Mouse (Mus musculus) kidney, embryonic 15.5 days (tissue): ENCODE measurements around the gene Gm3435. TPM values are rescaled to one million over a fixed set of nuclear protein-coding genes. Genes with fewer than 3 reads are reported as not detected.
"Not testable (repeated sequence)": the region's sequence is repeated elsewhere in the genome, so short reads cannot be mapped to it uniquely, and the experiment has no call there.

ENCODE experiments used
- ATAC-seq: fragments of 200-750 bp; cut with Nextera tagmentation; replicated peaks from 2 replicates; pipeline ENCODE4 v1.8.0; 2017; ENCODE audit warnings: moderate TSS enrichment; ENCODE audit not compliant: low FRiP score
- H3K27ac ChIP-seq: fragments of 300-500 bp; sonication (generic); 2 replicates; pipeline ENCODE4 v1.5.1; 2015; ENCODE audit warnings: mild to moderate bottlenecking, inconsistent platforms
- H3K27me3 ChIP-seq: fragments of 300-500 bp; sonication (generic); 2 replicates; pipeline ENCODE4 v1.6.1; 2015; ENCODE audit warnings: inconsistent platforms
- H3K36me3 ChIP-seq: fragments of 300-500 bp; sonication (generic); 2 replicates; pipeline ENCODE4 v1.6.1; 2015; ENCODE audit warnings: inconsistent platforms
- H3K4me1 ChIP-seq: fragments of 300-500 bp; sonication (generic); 2 replicates; pipeline ENCODE4 v1.6.1; 2015; ENCODE audit warnings: inconsistent platforms
- H3K4me2 ChIP-seq: fragments of 300-500 bp; sonication (generic); 2 replicates; pipeline ENCODE4 v1.6.1; 2015; ENCODE audit warnings: moderate library complexity, mild to moderate bottlenecking, inconsistent platforms
- H3K4me3 ChIP-seq: fragments of 300-500 bp; sonication (generic); replicated peaks from 2 replicates; pipeline ENCODE4 v1.5.1; 2015; ENCODE audit warnings: mild to moderate bottlenecking, inconsistent platforms
- H3K9ac ChIP-seq: fragments of 300-500 bp; sonication (generic); 2 replicates; pipeline ENCODE4 v1.6.1; 2015; ENCODE audit warnings: mild to moderate bottlenecking, inconsistent platforms
- H3K9me3 ChIP-seq: fragments of 300-500 bp; sonication (generic); replicated peaks from 2 replicates; pipeline ENCODE4 v1.6.1; 2016; ENCODE audit warnings: inconsistent platforms
- WGBS: fragments of 180-500 bp; shearing (Covaris S2); methylation state at CpG from one replicate; pipeline ENCODE4 v1.1.7; 2015; ENCODE audit warnings: mixed read lengths; 5-methylcytosine and 5-hydroxymethylcytosine counted together
- polyA plus RNA-seq: library from polyadenylated mRNA; unstranded; fragments of >200 nt; fragmentation: Nextera tagmentation; extraction: Ambion mirVana; gene quantifications from 2 replicates; pipeline ENCODE4 v1.2.1, GENCODE M21; 2015

Gm3435 gene
- polyA plus RNA-seq: 5.9 and 8.4 TPM in 2 replicates

DNA sequence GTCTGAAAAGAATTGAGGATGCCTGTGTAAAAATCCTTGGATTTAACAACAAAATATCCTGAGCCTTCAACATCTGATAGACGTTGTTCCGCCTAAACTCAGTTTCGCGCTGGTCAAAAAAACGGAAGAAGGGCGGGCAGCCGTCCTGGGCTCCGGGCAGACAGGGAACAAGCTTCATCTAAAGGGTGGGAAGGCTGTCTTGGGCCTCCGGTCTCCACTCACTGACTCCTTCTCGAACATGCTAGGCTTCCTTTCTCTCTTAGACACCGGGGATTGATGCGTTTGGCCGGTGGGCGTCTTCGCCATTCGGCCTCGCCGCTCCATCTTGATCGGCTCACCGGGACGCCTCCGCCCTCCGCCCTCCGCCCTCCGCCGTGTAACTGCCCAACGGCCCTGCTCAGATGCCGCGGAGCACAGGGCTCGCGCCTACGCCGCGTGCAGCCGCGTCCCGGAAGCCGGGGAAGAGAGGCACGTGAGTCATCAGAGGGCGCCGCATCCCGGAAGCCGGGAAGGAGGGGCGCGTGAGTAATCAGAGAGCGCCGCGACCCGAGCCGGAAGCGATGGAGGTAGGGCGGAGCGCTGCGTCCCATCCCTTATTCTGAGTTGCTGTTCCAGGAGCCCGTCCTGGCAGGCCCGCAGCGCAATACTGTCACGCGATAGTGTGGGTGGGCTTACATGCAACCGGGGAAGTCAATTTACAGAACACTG, at the start of gene Gm3435:
Gene Gm3435 (plus strand): TSS at position 471 of the 708 bp plus-strand sequence.
- peak; percentile 98 for ATAC-seq
- H3K27ac ChIP-seq, H3K4me1 ChIP-seq, H3K9ac ChIP-seq, H3K36me3 ChIP-seq, H3K27me3 ChIP-seq, H3K9me3 ChIP-seq, H3K4me2 ChIP-seq, H3K4me3 ChIP-seq: not testable (repeated sequence)
- WGBS: no CpG with 5 or more reads among the region's 60 CpGs

GRCm38 (mm10) chr17:14960520-14960919, 49.5 kb upstream of the Gm3435 start:
- Histone ChIP-seq H3K4me2 (peak overlapping the region; percentile 80), H3K27me3 (no peaks in the 10 kb centered on the region), H3K9me3 (no peaks in the 10 kb centered on the region), H3K4me1 (peaks cover 8% of the 10 kb centered on the region), H3K27ac (no peak overlapping the region; the same call in 1 of the 2 replicates), H3K36me3 (peaks cover 16% of the 10 kb centered on the region), H3K4me3 (peak overlapping the region; percentile 78), H3K9ac (peak overlapping the region; percentile 58)
- peak; percentile 28 for ATAC-seq
- WGBS: under 1% methylated on average over 21 of the region's 23 CpGs

DNA sequence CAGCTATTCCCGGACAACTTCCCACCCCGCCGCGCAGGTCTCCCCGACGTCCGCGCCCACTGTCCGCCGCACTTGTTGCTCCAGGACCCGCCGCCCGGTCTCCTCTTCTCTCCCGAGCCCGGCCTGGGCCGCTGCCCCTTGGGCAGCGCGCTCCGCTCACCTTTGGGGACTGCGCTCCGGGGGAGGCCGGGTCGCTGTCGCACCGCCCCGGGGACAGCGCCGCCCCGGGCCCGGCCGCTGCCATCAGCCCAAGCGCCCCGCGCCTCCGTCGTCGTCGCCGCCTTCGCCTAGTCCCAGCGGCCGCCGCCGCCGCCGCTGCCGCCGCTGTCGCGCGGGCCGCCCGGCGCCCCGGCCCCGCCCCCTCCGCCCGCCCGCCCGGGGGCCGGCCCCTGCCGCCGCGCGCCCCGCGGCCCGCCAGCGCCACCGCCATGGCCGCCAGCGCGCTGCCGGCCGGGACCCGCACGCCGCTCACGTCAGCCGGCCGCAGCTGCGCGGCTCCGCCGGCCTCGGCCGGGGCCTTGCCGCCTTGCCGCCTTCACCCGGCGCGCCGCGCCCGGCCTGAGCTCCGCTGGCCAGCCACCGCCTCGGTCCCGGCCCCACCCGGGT, 48.9 kb upstream of the Gm3435 start, which contains the start of gene Phf10:
Gene Phf10 (minus strand): TSS at position 323 of the 606 bp plus-strand sequence.
- peak within 1 kb of the TSS; percentile 82 for H3K27ac ChIP-seq
- H3K4me1 ChIP-seq, H3K9me3 ChIP-seq, H3K27me3 ChIP-seq: not testable (repeated sequence)
- peak; percentile 86 for ATAC-seq
- WGBS: under 1% methylated on average over 46 of the region's 100 CpGs
- H3K4me3 ChIP-seq: peak within 1 kb of the TSS; percentile 78
- H3K9ac ChIP-seq: peak within 1 kb of the TSS; percentile 58
- peak within 1 kb of the TSS; percentile 80 for H3K4me2 ChIP-seq
- H3K36me3 ChIP-seq: peaks cover 16% of the 10 kb centered on the region

DNA sequence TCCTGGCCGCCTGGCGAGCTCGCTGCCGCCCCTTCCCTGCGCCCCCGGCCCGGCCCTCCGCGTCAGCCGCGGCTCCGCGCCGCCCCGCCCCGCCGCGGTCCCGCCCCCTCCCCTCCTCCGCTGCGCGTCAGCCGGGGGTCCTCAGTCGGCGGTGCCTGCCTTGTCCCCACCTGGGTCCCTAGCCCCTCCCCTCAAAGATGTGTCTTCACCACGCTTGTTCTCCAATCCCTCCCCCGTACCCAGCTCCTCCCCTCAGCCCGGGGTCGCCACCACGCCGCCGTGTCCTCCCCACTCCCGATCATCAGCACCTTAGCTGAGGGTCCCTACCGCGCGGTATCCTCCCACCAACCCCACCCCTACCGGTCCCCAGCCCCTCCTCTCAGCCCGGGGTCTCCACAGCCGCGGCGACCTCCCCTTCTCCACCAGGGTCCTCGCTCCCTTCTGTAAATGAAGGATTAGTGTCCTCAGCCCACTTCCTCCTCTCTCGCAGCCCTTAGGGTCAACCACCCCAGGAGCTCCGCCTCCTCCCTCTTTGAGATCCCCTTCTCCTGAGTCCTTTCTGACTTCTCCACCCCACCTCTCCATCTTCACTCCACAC, 48.3 kb upstream of the Gm3435 start:
- H3K4me2 ChIP-seq: not testable (repeated sequence)
- WGBS: no CpG with 5 or more reads among the region's 44 CpGs
- ATAC-seq: peak; percentile 92

GRCm38 (mm10) chr17:14968373-14968913, 41.5 kb upstream of the Gm3435 start:
- not testable (repeated sequence) for ATAC-seq, H3K36me3 ChIP-seq, H3K4me1 ChIP-seq, H3K27ac ChIP-seq, H3K4me3 ChIP-seq, H3K9me3 ChIP-seq, H3K9ac ChIP-seq, H3K27me3 ChIP-seq, H3K4me2 ChIP-seq
- no CpG with 5 or more reads among the region's 6 CpGs for WGBS

More for the DNA sequence above, 48.3 kb upstream of the Gm3435 start:
- H3K9ac ChIP-seq, H3K4me3 ChIP-seq, H3K4me1 ChIP-seq, H3K27me3 ChIP-seq, H3K27ac ChIP-seq, H3K9me3 ChIP-seq: not testable (repeated sequence)
- peaks cover 13% of the 10 kb centered on the region for H3K36me3 ChIP-seq

GRCm38 (mm10) chr17:14977718-14978361, 32.1 kb upstream of the Gm3435 start:
- 0 out of 2 replicates have a peak overlapping the region, but pooled peaks have one; percentile 17 for H3K4me3 ChIP-seq
- not testable (repeated sequence) for H3K27ac ChIP-seq, H3K4me2 ChIP-seq, H3K27me3 ChIP-seq, H3K9me3 ChIP-seq, H3K4me1 ChIP-seq, H3K9ac ChIP-seq, H3K36me3 ChIP-seq
- under 1% methylated on average over 4 of the region's 7 CpGs for WGBS
- peak; percentile 33 for ATAC-seq

DNA sequence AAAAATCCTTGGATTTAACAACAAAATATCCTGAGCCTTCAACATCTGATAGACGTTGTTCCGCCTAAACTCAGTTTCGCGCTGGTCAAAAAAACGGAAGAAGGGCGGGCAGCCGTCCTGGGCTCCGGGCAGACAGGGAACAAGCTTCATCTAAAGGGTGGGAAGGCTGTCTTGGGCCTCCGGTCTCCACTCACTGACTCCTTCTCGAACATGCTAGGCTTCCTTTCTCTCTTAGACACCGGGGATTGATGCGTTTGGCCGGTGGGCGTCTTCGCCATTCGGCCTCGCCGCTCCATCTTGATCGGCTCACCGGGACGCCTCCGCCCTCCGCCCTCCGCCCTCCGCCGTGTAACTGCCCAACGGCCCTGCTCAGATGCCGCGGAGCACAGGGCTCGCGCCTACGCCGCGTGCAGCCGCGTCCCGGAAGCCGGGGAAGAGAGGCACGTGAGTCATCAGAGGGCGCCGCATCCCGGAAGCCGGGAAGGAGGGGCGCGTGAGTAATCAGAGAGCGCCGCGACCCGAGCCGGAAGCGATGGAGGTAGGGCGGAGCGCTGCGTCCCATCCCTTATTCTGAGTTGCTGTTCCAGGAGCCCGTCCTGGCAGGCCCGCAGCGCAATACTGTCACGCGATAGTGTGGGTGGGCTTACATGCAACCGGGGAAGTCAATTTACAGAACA, 31.5 kb upstream of the Gm3435 start, which contains the start of the genes 9030025P20Rik and Gm3417:
Gene 9030025P20Rik (plus strand): TSS at position 107 of the 677 bp plus-strand sequence.
Gene Gm3417 (minus strand): TSS at position 429 of the 677 bp plus-strand sequence.
- H3K27me3 ChIP-seq, H3K9ac ChIP-seq, H3K36me3 ChIP-seq, H3K4me1 ChIP-seq, H3K27ac ChIP-seq, H3K9me3 ChIP-seq, H3K4me2 ChIP-seq: not testable (repeated sequence)
- H3K4me3 ChIP-seq: 0 out of 2 replicates have a peak within 1 kb of the TSS, but pooled peaks have one; percentile 17
- ATAC-seq: peak; percentile 98
- no CpG with 5 or more reads among the region's 60 CpGs for WGBS

GRCm38 (mm10) chr17:14990116-14990702, 19.8 kb upstream of the Gm3435 start:
- not testable (repeated sequence) for H3K4me2 ChIP-seq, H3K27me3 ChIP-seq, H3K9ac ChIP-seq, H3K9me3 ChIP-seq, H3K27ac ChIP-seq, H3K36me3 ChIP-seq, H3K4me3 ChIP-seq, ATAC-seq, H3K4me1 ChIP-seq
- 89% methylated on average over 4 of the region's 5 CpGs for WGBS

GRCm38 (mm10) chr17:14992522-14993138, 17.3 kb upstream of the Gm3435 start:
- ATAC-seq: peak; percentile 84

GRCm38 (mm10) chr17:14993139-14993832, 16.7 kb upstream of the Gm3435 start:
- H3K27ac ChIP-seq, H3K27me3 ChIP-seq, H3K9me3 ChIP-seq, H3K4me1 ChIP-seq, H3K4me2 ChIP-seq, H3K9ac ChIP-seq, H3K36me3 ChIP-seq, H3K4me3 ChIP-seq: not testable (repeated sequence)
- no CpG with 5 or more reads among the region's 47 CpGs for WGBS
- ATAC-seq: peak; percentile 91

More at GRCm38 (mm10) chr17:14992522-14993138, 17.3 kb upstream of the Gm3435 start:
- not testable (repeated sequence) for H3K36me3 ChIP-seq, H3K4me1 ChIP-seq, H3K9me3 ChIP-seq, H3K27ac ChIP-seq, H3K9ac ChIP-seq, H3K27me3 ChIP-seq, H3K4me2 ChIP-seq, H3K4me3 ChIP-seq
- no CpG with 5 or more reads among the region's 98 CpGs for WGBS
